In the genomic region with DNA sequence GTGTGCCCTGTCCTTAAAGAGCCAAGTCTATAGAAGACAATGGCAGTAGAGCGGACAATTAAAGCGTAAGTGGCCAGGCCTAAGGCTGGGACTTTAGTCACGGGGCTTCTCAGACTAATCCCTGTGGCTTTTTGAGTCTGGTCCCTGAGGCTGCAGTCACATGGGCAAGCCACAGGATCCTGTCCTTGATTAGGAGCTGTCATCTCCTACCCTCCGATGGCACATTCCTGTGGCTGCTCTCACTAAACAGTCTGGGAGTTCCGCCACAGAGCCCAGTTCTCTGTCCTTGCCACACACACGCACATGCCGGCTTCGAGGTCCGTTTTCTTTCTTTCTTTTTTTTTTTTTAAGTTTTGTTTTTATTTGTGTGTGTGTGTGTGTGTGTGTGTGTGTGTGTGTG, we compare ENCODE assay signal across 12 mouse cellular contexts. TPM values are rescaled to one million over a fixed set of nuclear protein-coding genes. Genes with fewer than 3 reads are reported as not detected.
DNase-seq lines count a peak whose midpoint lies in the region; ATAC-seq and TF ChIP-seq lines count a peak whose summit lies in the region.
"Had no signal": no experiment of that assay in that cellular context is flagged by ENCODE, and none has a peak within 500 bp of the region (broad histone marks: within the 10 kb centered on the region; RNA-seq: fewer than 3 reads in every experiment).

No protein-coding gene starts in this region.

- H3K36me3 ChIP-seq in lung, embryonic 14.5 days (ENCODE audit: insufficient read depth) = no peaks in the 10 kb centered on the region
- no peaks in the 10 kb centered on the region for H3K36me3 ChIP-seq in heart, embryonic 14.5 days (ENCODE audit: control insufficient read depth, insufficient read depth, low read length)

- peaks cover 32% of the 10 kb centered on the region for H3K27me3 ChIP-seq in lung, embryonic 14.5 days (ENCODE audit: insufficient read depth, low read length)
- peaks cover 2% of the 10 kb centered on the region for H3K27me3 ChIP-seq in Patski
- peaks cover 34% of the 10 kb centered on the region for H3K27me3 ChIP-seq in heart, embryonic 14.5 days (ENCODE audit: control insufficient read depth, insufficient read depth, low read length)

- POLR2A ChIA-PET in Patski (lab: Charles Lee) = interaction anchor here (1.7 kb wide), 1 partner anchor 34 kb away, joined by 6 read pairs; no protein-coding TSS in a partner anchor

- H3K9ac ChIP-seq in lung, embryonic 14.5 days = no peak overlapping the region
- no peak overlapping the region for H3K9ac ChIP-seq in heart, embryonic 14.5 days (ENCODE audit: low read length)

- no peaks in the 10 kb centered on the region for H3K9me3 ChIP-seq in lung, embryonic 14.5 days (ENCODE audit: low read depth, low read length)
- no peaks in the 10 kb centered on the region for H3K9me3 ChIP-seq in heart, embryonic 14.5 days (ENCODE audit: control insufficient read depth, low read length)

- no peak for TF ChIP-seq POLR2A in lung, adult 2 months (IDR thresholded peaks at IDR 0.05; ENCODE audit: borderline replicate concordance, extremely low read depth, low read depth, low read length)

- no peak overlapping the region for H3K4me3 ChIP-seq in lung, embryonic 14.5 days (ENCODE audit: low read depth, low read length)
- no peak overlapping the region for H3K4me3 ChIP-seq in lung, adult 2 months (replicated peaks; ENCODE audit: extremely low read depth, low read depth, low read length)
- no peak overlapping the region for H3K4me3 ChIP-seq in heart, embryonic 14.5 days (ENCODE audit: control insufficient read depth in 1 of 2, insufficient read depth in 1 of 2, low read depth in 1 of 2, low read length in 2 of 2)

- 55% methylated on average over 9 of the region's 9 CpGs for WGBS in lung, embryonic 14.5 days
- WGBS in lung, adult 2 months = 74% methylated on average over 9 of the region's 9 CpGs
- WGBS in heart, embryonic 14.5 days = 23% methylated on average over 9 of the region's 9 CpGs

- H3K4me2 ChIP-seq in lung, embryonic 14.5 days = no peak overlapping the region
- peak overlapping the region; percentile 33 for H3K4me2 ChIP-seq in heart, embryonic 14.5 days (ENCODE audit: low read length)

- peak; percentile 33 for DNase-seq in lung, embryonic 14.5 days
- DNase-seq in lung, adult 2 months = no peak
- DNase-seq in Patski (ENCODE audit: low read depth, low spot score) = peak; percentile 55
- DNase-seq in embryo, embryonic 11 days = peak; percentile 34
- DNase-seq in ovary, postnatal 10 days (ENCODE audit: low spot score) = no peak
- no peak for DNase-seq in cerebellum, postnatal 25 days
- no peak for DNase-seq in cerebellum, adult 9-10 months
- DNase-seq: cerebellum, adult 2 months; left cerebral cortex, postnatal 4 days had no signal

- in situ Hi-C loops in Patski (cut with MboI; ENCODE audit: low pct_unique_long_range_greater_than_20kb) = no loop called here

- CTCF ChIA-PET in Patski (lab: Charles Lee) = no interaction called here

- H3K27ac ChIP-seq in lung, embryonic 14.5 days (ENCODE audit: low read depth) = no peak overlapping the region
- peak overlapping the region; percentile 61 to 65 for H3K27ac ChIP-seq in heart, embryonic 14.5 days (replicated peaks in 1 of 2; ENCODE audit: control insufficient read depth in 1 of 2, insufficient read depth in 1 of 2, low read depth in 2 of 2, low read length in 2 of 2)
- H3K27ac ChIP-seq: stomach, postnatal 0 days had no signal

- H3K4me1 ChIP-seq in lung, embryonic 14.5 days (ENCODE audit: insufficient read depth) = no peaks in the 10 kb centered on the region
- H3K4me1 ChIP-seq in lung, adult 2 months (ENCODE audit: control insufficient read depth, insufficient read depth, low read length) = no peaks in the 10 kb centered on the region
- peaks cover 12% of the 10 kb centered on the region in 2 experiments for H3K4me1 ChIP-seq in heart, embryonic 14.5 days (ENCODE audit: control insufficient read depth in 2 of 2, insufficient read depth in 2 of 2, low read length in 2 of 2)

- no peak for ATAC-seq in lung, embryonic 14.5 days (ENCODE audit: insufficient read depth)
- ATAC-seq in Patski = peak; percentile 56
- peak; percentile 72 for ATAC-seq in heart, embryonic 14.5 days (ENCODE audit: insufficient number of reproducible peaks, insufficient read depth, low FRiP score, low read depth)
- ATAC-seq: inflammation-experienced regulatory T-cells, adult 6 months had no signal

- TF ChIP-seq CTCF in lung, embryonic 14.5 days (IDR thresholded peaks at IDR 0.05; ENCODE audit: low read depth) = no peak
- TF ChIP-seq CTCF in lung, adult 2 months (IDR thresholded peaks at IDR 0.05; ENCODE audit: insufficient read depth, low read length) = no peak
- no peak for TF ChIP-seq CTCF in Patski (IDR thresholded peaks at IDR 0.05)

RNA-seq across cellular contexts. Expression of gene Lgr6, which starts 21.6 kb away (rescaled TPM):
- 11.1 and 12.0 TPM in 2 replicates for polyA plus RNA-seq in lung, embryonic 14.5 days (2014; fragmentation: Nextera tagmentation; extraction: Ambion mirVana)
- polyA plus RNA-seq in lung, adult 2 months (2012; rRNA removed) = 4.1 and 4.7 TPM in 2 replicates
- polyA plus RNA-seq in Patski (2021) = 2.3 TPM
- polyA plus RNA-seq in heart, embryonic 14.5 days (2014; fragmentation: Nextera tagmentation; extraction: Ambion mirVana) = 2.0 and 2.5 TPM in 2 replicates

RNA-seq across cellular contexts. Expression of gene Ptpn7, which starts 49.0 kb away (rescaled TPM):
- polyA plus RNA-seq in lung, embryonic 14.5 days (2014; fragmentation: Nextera tagmentation; extraction: Ambion mirVana) = 2.3 and 2.8 TPM in 2 replicates
- polyA plus RNA-seq in lung, adult 2 months (2012; rRNA removed) = 6.9 and 7.3 TPM in 2 replicates
- 0.19 TPM for polyA plus RNA-seq in Patski (2021)
- polyA plus RNA-seq in heart, embryonic 14.5 days (2014; fragmentation: Nextera tagmentation; extraction: Ambion mirVana) = 0.54 and 0.63 TPM in 2 replicates

Comparison
In these comparisons a context has a peak if more than half of its experiments do, and no peak if none do; other contexts are left out.
1. DNase-seq: peak in lung, embryonic 14.5 days (single experiment), Patski (single experiment) and embryo, embryonic 11 days (single experiment); none in lung, adult 2 months (single experiment), ovary, postnatal 10 days (single experiment), cerebellum, postnatal 25 days (0 of 2) and cerebellum, adult 9-10 months (single experiment).